Mouse (Mus musculus): ENCODE results near the gene Nup50. TPM values are rescaled to one million over a fixed set of nuclear protein-coding genes. Genes with fewer than 3 reads are reported as not detected.
A peak's percentile ranks its signal among the peaks of the same experiment; 100 is the strongest.

Gene Nup50
- polyA plus RNA-seq, 1 experiment: 17.7 TPM

DNA sequence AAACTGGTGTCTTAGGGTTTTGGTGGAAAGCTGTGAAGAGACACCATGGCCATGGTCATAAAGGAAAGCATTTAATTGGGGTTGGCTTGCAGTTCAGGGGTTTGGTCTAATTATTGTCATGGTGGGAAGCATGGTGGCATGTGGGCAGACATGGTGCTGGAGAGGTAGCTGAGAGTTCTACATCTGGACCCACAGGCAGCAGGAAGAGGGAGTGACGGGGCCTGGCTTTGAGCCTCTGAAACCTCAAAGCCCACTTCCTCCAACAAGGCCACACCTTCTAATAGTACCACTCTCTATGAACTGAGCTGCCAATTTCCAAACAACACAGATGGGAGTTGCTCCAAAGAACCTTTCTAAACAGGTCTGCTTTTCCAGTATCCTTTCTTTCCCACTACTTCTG is 26.5 kb upstream of the Nup50 start:
- H3K27ac ChIP-seq (ENCODE audit: control insufficient read depth, insufficient read depth, low read length): no peak overlapping the region
- TF ChIP-seq CTCF (IDR thresholded peaks at IDR 0.05; ENCODE audit: borderline replicate concordance, control insufficient read depth, extremely low read depth, insufficient read depth, low read length, poor library complexity) (no peak), POLR2A (IDR thresholded peaks at IDR 0.05; ENCODE audit: control insufficient read depth, extremely low read depth, insufficient read depth, low read length, poor library complexity) (no peak)
- 0% methylated on average over 1 of the region's 1 CpGs for WGBS
- H3K4me1 ChIP-seq (replicated peaks; ENCODE audit: control insufficient read depth, insufficient read depth, low read length): no peaks in the 10 kb centered on the region; the same call in 1 of the 2 replicates
- no peak for DNase-seq
- no peaks in the 10 kb centered on the region for H3K27me3 ChIP-seq (ENCODE audit: control insufficient read depth, insufficient read depth, low read length)
- no peak overlapping the region for H3K4me3 ChIP-seq (ENCODE audit: control insufficient read depth, insufficient read depth, low read length)
- H3K36me3 ChIP-seq (ENCODE audit: control insufficient read depth, insufficient read depth, low read length): no peaks in the 10 kb centered on the region

DNA sequence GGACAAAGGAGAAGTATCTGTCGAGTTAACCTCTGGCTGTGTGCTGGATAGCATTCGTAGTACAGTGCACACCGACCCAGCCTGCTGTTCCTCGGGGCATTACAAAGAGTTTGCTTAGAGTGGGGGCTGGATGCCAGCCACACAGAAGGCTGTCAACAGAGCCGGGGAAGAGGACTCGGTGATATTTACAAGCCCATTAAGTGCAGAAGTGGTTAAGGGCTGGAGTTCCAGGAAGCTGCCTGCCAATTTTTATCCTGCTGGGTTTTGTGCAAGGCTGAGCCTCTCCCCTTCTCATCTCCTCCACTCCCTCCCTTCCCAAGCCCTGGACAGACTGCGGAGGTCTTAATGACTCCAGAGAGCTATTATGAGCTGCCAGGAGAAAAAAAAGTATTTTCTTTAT is 25.1 kb upstream of the Nup50 start:
- Histone ChIP-seq H3K27ac (ENCODE audit: control insufficient read depth, insufficient read depth, low read length) (no peak overlapping the region), H3K4me3 (ENCODE audit: control insufficient read depth, insufficient read depth, low read length) (no peak overlapping the region), H3K27me3 (ENCODE audit: control insufficient read depth, insufficient read depth, low read length) (no peaks in the 10 kb centered on the region), H3K36me3 (ENCODE audit: control insufficient read depth, insufficient read depth, low read length) (no peaks in the 10 kb centered on the region), H3K4me1 (replicated peaks; ENCODE audit: control insufficient read depth, insufficient read depth, low read length) (no peaks in the 10 kb centered on the region; the same call in 1 of the 2 replicates)
- 50% methylated on average over 7 of the region's 7 CpGs for WGBS
- DNase-seq: no peak
- TF ChIP-seq POLR2A (IDR thresholded peaks at IDR 0.05; ENCODE audit: control insufficient read depth, extremely low read depth, insufficient read depth, low read length, poor library complexity) (no peak), CTCF (IDR thresholded peaks at IDR 0.05; ENCODE audit: borderline replicate concordance, control insufficient read depth, extremely low read depth, insufficient read depth, low read length, poor library complexity) (no peak)

DNA sequence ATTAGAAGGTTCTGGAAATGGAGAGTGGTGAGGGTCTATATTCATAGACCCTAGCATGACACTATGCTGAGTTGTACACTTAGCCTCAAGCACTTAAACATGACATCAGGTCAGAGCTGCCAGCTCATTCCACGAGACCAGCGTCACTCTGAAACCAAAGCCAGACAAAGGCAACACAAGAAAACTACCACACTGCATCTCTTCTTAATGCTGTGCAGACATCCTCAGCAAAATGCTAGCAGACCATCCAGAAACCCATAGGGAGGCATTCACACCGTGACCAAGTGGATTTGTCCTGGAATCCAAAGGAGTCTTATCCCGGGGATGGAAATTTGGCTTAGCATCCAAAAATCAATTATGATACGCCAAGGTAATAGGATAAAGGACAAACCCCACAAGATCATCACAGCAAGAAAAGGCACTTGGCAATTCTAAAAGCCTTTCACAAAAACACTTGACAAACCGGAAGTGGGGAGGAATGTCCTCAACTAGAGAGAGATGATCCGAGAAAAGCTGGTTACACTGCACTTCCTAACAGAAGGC is 19.3 kb upstream of the Nup50 start:
- no peak overlapping the region for H3K4me3 ChIP-seq (ENCODE audit: control insufficient read depth, insufficient read depth, low read length)
- DNase-seq: no peak
- 82% methylated on average over 7 of the region's 7 CpGs for WGBS
- H3K4me1 ChIP-seq (replicated peaks; ENCODE audit: control insufficient read depth, insufficient read depth, low read length): no peaks in the 10 kb centered on the region
- H3K27ac ChIP-seq (ENCODE audit: control insufficient read depth, insufficient read depth, low read length): no peak overlapping the region
- H3K36me3 ChIP-seq (ENCODE audit: control insufficient read depth, insufficient read depth, low read length): no peaks in the 10 kb centered on the region
- TF ChIP-seq POLR2A (IDR thresholded peaks at IDR 0.05; ENCODE audit: control insufficient read depth, extremely low read depth, insufficient read depth, low read length, poor library complexity): no peak
- TF ChIP-seq CTCF (IDR thresholded peaks at IDR 0.05; ENCODE audit: borderline replicate concordance, control insufficient read depth, extremely low read depth, insufficient read depth, low read length, poor library complexity): no peak
- no peaks in the 10 kb centered on the region for H3K27me3 ChIP-seq (ENCODE audit: control insufficient read depth, insufficient read depth, low read length)

DNA sequence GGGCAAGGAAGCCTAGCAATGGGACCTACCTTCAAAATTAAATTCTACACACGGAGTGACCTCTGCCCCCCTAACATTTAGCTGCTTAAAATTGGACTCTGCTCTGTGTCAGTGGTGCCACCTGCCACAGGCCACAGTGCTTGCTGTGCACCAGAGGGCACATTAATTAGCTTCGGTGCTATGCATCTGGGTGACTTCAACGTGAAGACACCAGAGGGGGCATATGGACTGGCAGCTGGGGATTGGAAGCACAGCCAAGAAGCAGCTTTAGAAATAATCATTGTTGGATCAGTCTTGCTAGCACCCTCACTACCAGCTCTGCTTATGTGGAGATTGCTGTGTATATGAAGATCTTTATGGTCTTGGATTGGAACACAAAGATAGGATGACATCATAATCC is 10.0 kb upstream of the Nup50 start:
- Histone ChIP-seq H3K4me1 (replicated peaks; ENCODE audit: control insufficient read depth, insufficient read depth, low read length) (no peaks in the 10 kb centered on the region), H3K27me3 (ENCODE audit: control insufficient read depth, insufficient read depth, low read length) (no peaks in the 10 kb centered on the region), H3K27ac (ENCODE audit: control insufficient read depth, insufficient read depth, low read length) (no peak overlapping the region), H3K4me3 (ENCODE audit: control insufficient read depth, insufficient read depth, low read length) (no peak overlapping the region), H3K36me3 (ENCODE audit: control insufficient read depth, insufficient read depth, low read length) (no peaks in the 10 kb centered on the region)
- TF ChIP-seq CTCF (IDR thresholded peaks at IDR 0.05; ENCODE audit: borderline replicate concordance, control insufficient read depth, extremely low read depth, insufficient read depth, low read length, poor library complexity): no peak
- no peak for TF ChIP-seq POLR2A (IDR thresholded peaks at IDR 0.05; ENCODE audit: control insufficient read depth, extremely low read depth, insufficient read depth, low read length, poor library complexity)
- no peak for DNase-seq
- 97% methylated on average over 3 of the region's 3 CpGs for WGBS

DNA sequence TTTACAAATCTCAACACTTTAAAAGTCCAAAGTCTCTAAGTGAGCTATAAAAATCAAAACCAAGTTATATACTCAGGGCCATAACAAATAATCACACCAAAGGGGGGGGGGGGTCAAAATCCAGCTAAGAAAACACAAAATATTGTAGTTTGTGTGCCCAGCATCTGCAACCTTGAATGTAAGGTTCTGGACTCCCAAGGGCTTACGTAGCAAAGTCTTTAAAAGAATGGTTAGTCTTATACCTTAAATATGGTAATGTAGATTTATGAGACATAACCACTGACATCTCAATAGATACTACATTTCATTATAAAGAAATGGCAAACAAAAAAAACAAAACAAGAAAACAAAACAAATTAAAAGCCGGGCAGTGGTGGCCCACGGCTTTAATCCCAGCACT is 3.3 kb upstream of the Nup50 start, which contains the start of gene Gm29666:
Gene Gm29666, minus strand, starts transcription at position 101 of the 400 bp plus-strand sequence.
- H3K27ac ChIP-seq (ENCODE audit: control insufficient read depth, insufficient read depth, low read length): no peak within 1 kb of the TSS
- no peak within 1 kb of the TSS for H3K4me3 ChIP-seq (ENCODE audit: control insufficient read depth, insufficient read depth, low read length)
- no peaks in the 10 kb centered on the region for H3K27me3 ChIP-seq (ENCODE audit: control insufficient read depth, insufficient read depth, low read length)
- H3K36me3 ChIP-seq (ENCODE audit: control insufficient read depth, insufficient read depth, low read length): no peaks in the 10 kb centered on the region
- no peak for TF ChIP-seq POLR2A (IDR thresholded peaks at IDR 0.05; ENCODE audit: control insufficient read depth, extremely low read depth, insufficient read depth, low read length, poor library complexity)
- no peak for TF ChIP-seq CTCF (IDR thresholded peaks at IDR 0.05; ENCODE audit: borderline replicate concordance, control insufficient read depth, extremely low read depth, insufficient read depth, low read length, poor library complexity)
- H3K4me1 ChIP-seq (replicated peaks; ENCODE audit: control insufficient read depth, insufficient read depth, low read length): peaks cover 2% of the 10 kb centered on the region; the same call in 1 of the 2 replicates
- WGBS: 97% methylated on average over 3 of the region's 3 CpGs
- DNase-seq: no peak

DNA sequence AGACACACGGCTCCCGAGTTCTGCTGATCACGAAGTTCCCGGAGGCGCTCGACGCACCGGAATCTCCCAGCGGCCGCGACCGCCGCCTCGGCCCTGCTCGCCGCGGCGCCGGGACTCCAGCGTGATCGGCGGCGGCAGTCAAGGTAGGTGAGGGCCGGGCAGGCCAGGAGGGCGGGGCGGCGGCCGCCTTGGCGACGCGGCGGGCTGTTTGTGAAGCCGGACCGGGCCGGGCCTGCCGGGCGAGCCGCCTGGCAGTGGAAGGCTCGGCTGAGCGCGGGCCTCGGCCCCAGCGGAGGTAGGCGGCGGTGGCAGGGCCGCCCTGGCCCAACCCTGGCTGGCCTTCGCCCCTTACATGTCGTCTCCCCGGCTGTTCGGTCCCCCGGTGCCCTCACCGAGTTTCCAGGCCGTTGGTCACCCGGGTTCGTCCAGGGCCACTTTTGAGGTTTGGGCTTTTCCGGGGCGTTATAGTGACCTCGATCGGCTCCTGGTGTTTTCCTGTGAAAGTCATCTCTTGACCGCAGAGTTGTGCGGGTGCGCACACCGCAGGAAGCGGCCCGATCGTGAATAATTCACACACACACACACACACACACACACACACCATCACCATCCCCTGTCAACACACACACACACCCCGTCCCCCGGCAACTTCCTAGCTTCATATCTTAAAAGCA is 434 bp downstream of the Nup50 start:
- no peak for DNase-seq
- Histone ChIP-seq H3K27ac (ENCODE audit: control insufficient read depth, insufficient read depth, low read length) (peak overlapping the region; percentile 69), H3K36me3 (ENCODE audit: control insufficient read depth, insufficient read depth, low read length) (peaks cover 12% of the 10 kb centered on the region), H3K27me3 (ENCODE audit: control insufficient read depth, insufficient read depth, low read length) (no peaks in the 10 kb centered on the region), H3K4me1 (replicated peaks; ENCODE audit: control insufficient read depth, insufficient read depth, low read length) (peaks cover 2% of the 10 kb centered on the region; the same call in 1 of the 2 replicates), H3K4me3 (ENCODE audit: control insufficient read depth, insufficient read depth, low read length) (peak overlapping the region; percentile 64)
- TF ChIP-seq POLR2A (IDR thresholded peaks at IDR 0.05; ENCODE audit: control insufficient read depth, extremely low read depth, insufficient read depth, low read length, poor library complexity) (no peak; the same call in 1 of the 2 replicates), CTCF (IDR thresholded peaks at IDR 0.05; ENCODE audit: borderline replicate concordance, control insufficient read depth, extremely low read depth, insufficient read depth, low read length, poor library complexity) (no peak)
- WGBS: under 1% methylated on average over 67 of the region's 68 CpGs
